Mouse (Mus musculus) liver (tissue): ENCODE measurements around the gene Zfp131.
"Not testable (repeated sequence)": the region's sequence is repeated elsewhere in the genome, so short reads cannot be mapped to it uniquely, and the experiment has no call there.

Source experiments
- DNase-seq: peaks from one replicate; pipeline ENCODE4 v3.0.0-alpha.2; 2020; ENCODE audit warnings: mixed read lengths

The Zfp131 gene

GRCm38 (mm10) chr13:119790761-119791579, at the start of gene Zfp131:
Gene Zfp131, minus strand, starts transcription at chr13:119790889.
- peak; percentile 96 for DNase-seq

DNA sequence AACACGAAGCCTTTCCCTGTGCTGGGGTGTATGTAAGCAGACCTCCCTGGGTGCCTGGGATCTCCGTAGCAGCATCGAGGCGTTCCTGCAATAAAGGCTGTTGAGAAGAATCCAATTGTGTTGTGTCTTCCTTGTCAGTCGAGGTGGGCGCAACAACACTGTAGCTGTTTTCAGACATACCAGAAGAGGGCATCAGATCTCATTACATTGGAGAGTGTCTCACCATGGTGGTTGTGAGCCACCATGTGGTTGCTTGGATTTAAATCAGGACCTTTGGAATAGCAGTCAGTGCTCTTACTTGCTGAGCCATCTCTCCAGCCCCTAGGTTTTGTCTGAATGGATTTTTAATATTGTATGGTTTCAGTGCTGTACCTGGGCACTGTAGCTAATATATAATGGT, 49.3 kb upstream of the Zfp131 start:
- not testable (repeated sequence) for DNase-seq

- peak; percentile 17 for DNase-seq
Observed at GRCm38 (mm10) chr13:119837719-119838337, 47.1 kb upstream of the Zfp131 start.

DNA sequence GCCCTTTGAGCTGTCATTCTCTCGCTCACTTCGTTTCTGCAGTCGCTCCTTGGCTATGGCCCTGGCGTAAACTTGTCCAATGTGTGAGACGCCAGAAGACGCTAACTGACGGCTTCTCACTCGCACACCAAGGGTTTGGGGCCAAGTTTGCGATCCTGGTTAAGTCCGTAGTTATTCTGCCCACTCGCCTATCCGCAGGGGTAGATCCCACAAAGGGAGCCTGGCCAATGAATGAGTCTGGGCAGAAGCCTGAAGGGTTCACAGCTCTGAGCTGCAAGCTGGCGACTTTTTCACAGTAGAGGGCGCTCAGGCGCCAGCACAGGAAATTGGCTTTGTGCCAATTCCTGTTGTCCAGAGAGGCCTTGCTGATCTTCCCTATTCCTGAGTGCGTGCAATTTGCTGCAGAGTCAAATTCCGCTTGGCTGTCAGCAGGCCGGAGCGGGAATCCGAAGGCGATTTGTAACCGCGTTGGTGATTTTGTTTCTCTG, 45.7 kb upstream of the Zfp131 start:
- not testable (repeated sequence) for DNase-seq

- DNase-seq: peak; percentile 32
Observed at GRCm38 (mm10) chr13:119835320-119836056, 44.8 kb upstream of the Zfp131 start, which contains the start of gene D13Ertd608e. Gene D13Ertd608e, plus strand, starts transcription at chr13:119836006.

DNA sequence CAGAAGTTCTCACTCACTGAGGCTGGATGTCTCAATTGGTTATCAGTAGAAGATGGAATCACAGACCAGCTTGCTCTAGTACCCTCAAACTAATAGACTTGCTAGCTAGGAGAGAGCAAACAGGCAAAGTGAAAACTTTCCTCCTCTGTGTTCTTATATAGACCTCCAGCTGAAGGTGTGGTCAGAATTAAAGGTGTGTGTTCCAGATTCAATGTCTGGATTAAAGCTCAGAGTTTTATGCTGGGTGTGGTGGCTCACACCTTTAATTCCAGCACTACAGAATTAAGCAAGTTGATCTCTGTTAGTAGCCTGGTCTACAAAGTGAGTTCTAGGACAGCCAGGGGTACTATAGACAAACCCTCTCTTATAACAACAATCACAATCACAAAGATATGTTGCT, 39.4 kb upstream of the Zfp131 start, which contains the start of gene AF067063:
Gene AF067063 (minus strand): TSS at position 101 of the 400 bp plus-strand sequence.
- DNase-seq: not testable (repeated sequence)

GRCm38 (mm10) chr13:119817579-119818206, 27.0 kb upstream of the Zfp131 start:
- DNase-seq: no peak

GRCm38 (mm10) chr13:119816798-119817197, 26.1 kb upstream of the Zfp131 start:
- DNase-seq: no peak

GRCm38 (mm10) chr13:119810031-119810430, 19.3 kb upstream of the Zfp131 start:
- no peak for DNase-seq

DNA sequence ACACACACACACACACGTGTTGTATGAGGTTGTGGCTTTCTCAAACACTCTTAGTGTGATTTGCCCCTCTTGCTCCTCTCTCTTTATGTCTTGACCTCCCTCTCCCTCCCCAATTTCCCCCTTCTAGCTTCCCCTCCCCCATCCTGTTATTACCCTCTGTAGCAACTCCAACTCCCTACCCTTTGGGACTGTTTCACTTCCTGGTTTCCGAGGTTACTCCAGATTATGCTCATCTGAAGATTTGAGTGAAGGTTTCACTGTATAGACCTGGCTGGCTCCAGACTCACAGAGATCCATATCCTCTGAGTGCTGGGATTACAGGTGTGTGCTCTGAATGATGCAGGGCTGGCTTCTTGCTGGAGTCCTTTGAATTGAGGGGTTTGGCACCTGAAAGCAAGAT, 18.2 kb upstream of the Zfp131 start:
- DNase-seq: no peak

DNA sequence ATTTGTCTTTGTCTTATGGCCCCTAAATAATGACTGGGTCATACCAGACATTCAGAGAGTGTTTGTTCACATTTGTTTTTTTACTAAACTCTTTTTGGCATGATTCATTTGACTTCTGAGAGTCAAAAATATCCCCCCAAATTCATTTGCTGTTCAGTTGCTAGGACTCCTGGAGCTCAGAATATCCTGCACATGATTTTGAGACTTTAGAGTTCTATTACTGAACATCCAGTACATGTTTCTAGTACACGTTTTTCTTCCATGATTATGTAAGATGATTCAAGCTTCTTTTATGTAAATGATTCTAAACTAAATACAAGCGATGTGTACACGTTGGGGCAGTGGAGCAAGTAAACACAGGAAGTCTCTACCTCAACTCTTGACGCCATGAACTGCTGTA, 7.0 kb upstream of the Zfp131 start:
- no peak for DNase-seq

DNA sequence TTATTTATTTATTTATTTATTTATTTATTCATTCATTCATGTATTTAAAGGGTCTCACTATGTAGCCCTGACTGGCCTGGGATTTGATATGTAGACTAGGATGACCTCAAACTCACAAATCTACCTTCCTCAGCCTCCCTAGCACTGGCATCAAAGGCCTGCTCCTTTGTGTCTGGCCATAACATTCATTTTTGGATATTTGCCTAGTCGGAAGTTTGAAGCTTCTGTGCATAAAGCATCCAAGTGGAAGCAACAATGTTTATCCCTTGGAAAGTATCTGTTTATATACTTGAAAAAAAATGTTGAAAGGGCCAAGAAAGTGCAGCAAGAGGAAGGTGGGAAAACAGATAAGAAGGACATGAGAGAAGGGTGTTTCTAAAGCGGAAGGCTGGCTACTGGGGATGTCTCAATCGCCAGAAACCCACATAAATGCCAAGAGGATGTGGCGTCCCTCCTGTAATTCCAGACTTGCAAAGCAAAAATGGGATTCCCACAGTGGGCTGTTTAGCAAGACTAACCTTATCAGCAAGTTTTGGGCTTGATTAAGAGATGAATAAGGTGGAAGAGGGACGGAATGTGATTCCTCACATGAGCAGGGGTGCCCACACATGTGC, 2.2 kb upstream of the Zfp131 start:
- DNase-seq: no peak

DNA sequence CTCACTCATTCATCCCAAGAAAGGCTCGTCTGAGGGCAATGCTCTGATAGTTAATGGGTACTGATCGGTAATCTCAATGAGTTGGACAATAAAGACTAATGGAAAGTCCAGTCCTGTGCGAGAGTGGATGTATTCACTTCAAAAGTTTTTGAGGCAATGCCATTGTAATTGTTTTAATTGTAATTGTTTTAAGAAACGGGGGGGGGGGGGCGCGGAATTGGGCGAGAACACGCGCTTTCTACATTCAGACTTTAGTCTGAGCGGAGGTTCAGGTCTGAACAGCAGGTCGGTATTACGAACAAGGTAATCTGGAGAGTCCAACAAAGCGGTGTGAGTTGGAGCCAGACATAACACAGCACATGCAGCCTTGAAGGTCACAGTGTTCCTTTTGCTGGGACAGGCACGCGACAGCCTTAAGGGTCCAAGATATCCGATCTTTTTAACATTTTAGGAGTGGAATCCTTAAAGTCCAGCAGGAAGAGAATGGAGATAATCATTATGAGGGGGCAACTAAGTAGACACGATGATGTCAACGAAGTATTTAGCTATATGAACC, 969 bp upstream of the Zfp131 start:
- DNase-seq: peak; percentile 6

DNA sequence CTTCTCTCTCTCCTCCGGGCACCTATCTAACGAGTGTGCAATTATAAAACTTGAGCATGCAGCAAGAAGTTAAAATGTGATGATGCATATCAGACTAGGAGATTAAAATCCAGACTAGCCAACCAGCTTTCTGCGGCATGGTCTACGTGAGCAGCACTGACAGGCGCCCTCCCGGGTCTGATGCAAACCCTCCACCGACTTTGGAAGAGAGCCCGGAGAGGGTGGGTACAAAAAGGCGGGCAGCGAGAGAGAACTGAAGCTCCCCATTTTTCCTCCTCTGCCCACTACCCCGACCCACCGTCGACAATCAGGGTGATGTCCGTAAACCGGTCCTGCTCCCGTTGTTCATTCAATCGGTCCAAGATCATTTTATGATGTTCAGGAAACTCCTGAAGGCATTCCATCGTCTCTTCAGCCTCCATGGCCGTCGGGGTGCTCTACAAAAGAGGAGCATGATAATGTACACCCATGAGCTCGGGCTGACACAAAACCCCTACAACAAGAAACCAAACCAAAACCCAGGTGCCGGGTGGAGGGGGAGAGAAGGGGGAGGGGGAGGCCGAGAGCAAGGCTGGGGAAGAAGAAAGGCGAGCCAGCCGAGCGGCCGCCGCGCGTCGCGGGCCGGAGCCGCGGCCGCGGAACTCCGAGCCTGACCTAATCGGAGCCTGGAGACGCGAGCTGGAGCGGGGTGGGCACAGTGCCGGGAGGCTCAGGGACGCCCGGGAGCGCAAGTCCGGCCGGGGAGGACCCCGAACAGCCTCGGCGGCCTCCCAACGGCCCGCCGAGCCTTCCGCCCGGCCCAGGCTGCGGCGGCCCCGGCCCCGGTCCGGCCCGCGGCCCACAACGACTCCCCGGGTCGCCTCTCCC, 605 bp downstream of the Zfp131 start:
- DNase-seq: peak; percentile 67

GRCm38 (mm10) chr13:119783581-119783980, 7.1 kb downstream of the Zfp131 start:
- no peak for DNase-seq

DNA sequence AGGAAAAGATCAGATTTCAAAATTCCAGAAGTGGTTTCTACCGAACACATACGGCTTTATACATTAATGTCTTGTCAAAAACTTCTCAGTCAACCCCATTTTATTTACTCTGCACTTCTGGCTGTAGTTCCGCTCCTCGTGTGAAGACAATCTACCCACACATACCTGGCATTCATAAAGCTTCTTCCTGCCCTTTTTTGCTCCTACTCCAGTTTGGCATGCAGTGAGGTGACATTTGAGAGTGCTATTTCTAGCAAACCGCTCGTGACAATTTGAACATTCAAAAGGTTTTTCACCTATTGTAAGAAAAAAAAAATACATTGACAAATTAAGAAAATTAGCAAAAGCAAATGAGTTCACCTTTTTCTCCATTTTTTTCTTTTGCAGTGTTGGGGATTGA, 22.1 kb downstream of the Zfp131 start:
- no peak for DNase-seq

DNA sequence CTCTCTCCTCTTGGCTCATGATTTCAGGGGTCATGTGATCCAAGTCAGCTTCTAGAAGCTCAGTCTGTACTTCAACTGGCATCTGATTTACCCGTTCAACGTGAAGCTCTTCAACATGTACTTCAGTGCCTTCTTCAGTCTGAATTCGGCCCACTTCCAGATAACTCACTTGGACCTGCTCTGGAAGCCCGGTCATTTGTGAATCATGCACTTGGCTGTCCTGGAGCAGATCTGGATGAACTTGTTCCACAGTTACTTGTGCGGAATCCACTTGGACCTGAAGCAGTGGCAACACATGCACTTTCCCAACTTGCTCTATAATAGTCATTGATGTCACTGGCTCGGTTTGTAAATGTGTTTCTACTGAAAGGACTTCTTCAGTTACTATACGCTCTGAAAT, 24.2 kb downstream of the Zfp131 start:
- DNase-seq: no peak

DNA sequence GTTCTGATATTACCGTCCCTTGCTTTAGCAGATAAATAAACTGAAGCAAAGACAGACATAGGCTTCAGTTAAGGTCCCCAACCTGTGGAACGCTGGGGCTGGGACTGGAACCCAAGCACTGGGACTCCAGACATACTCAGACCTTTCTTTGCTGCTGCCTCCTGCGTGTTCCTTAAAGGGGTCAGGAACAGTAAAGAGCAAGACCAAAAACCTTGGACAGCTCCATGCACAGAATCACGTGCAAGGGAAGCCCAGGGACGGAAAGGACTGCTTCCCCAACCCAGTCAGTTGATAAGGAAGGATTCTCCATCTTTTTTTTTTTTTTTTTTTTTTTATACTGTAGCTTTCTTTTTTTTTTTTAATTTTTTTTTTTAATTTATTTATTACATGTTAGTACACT, 33.9 kb downstream of the Zfp131 start:
- no peak for DNase-seq

- peak; percentile 62 for DNase-seq
Observed at GRCm38 (mm10) chr13:119755681-119756471, 34.8 kb downstream of the Zfp131 start, which contains the start of gene Nim1k. Gene Nim1k, minus strand, starts transcription at chr13:119755882.

DNA sequence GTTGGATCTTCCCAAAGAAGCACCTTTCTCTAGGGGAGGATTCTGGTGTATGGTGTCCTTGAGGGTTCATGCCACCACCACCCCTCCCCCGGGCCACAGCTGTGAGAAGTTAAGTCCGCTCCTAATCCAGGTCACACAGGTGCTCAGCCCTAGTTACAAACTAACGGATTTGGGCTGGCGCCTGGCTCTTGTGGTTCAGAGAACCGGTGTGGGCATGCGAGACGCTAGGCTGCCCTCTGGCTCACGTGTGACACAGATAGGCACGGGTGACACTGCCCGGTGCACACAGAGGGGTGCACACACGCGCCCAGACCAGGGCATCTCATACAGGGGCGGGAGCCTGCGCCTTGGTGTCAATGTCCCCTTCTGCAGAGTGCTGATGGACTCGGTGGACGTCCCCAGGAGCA, 35.5 kb downstream of the Zfp131 start:
- DNase-seq: no peak
